Mouse (Mus musculus): ENCODE results near the gene Nek1. TPM values are rescaled to one million over a fixed set of nuclear protein-coding genes. Genes with fewer than 3 reads are reported as not detected.
"Not testable (repeated sequence)": the region's sequence is repeated elsewhere in the genome, so short reads cannot be mapped to it uniquely, and the experiment has no call there.

Nek1 gene
- polyA plus RNA-seq, 1 experiment from 2014 or later: 20.1 TPM

GRCm38 (mm10) chr8:60984260-60985010, 8.6 kb upstream of the Nek1 start:
- not testable (repeated sequence) for H3K27ac ChIP-seq; H3K9me3 ChIP-seq; H3K4me2 ChIP-seq; ATAC-seq (ENCODE audit: insufficient number of reproducible peaks, insufficient read depth, low FRiP score, low TSS enrichment, low read depth); H3K4me1 ChIP-seq (replicated peaks); H3K9ac ChIP-seq (replicated peaks); H3K36me3 ChIP-seq; H3K27me3 ChIP-seq; H3K4me3 ChIP-seq (replicated peaks)
- 93% methylated on average over 17 of the region's 17 CpGs for WGBS

DNA sequence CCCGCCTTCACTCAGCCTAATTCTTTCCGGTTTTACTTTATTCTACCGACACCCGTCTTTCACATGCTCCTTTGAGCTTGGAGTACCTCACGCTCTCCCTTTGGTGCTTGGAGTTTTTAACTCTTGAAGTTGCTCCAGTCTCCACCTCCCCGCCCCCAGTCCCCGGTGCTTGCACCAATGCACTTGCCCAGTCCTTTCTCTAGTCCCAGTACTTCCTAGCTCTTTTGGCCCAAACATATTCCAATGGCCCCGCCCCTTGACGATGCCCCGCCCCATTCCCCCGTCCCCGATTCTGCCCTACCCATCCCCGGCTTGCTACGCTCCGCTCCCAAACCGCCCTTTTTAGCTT, 460 bp upstream of the Nek1 start:
- peak overlapping the region; percentile 63 for H3K9ac ChIP-seq (replicated peaks)
- ATAC-seq (ENCODE audit: insufficient number of reproducible peaks, insufficient read depth, low FRiP score, low TSS enrichment, low read depth): peak; percentile 90
- H3K4me1 ChIP-seq (replicated peaks): peaks cover 5% of the 10 kb centered on the region; the same call in 1 of the 2 replicates
- H3K4me2 ChIP-seq: peak overlapping the region; percentile 85
- H3K36me3 ChIP-seq: no peaks in the 10 kb centered on the region
- H3K27ac ChIP-seq: peak overlapping the region; percentile 90
- 0% methylated on average over 15 of the region's 16 CpGs for WGBS
- H3K27me3 ChIP-seq: no peaks in the 10 kb centered on the region
- peak overlapping the region; percentile 67 for H3K4me3 ChIP-seq (replicated peaks)
- no peaks in the 10 kb centered on the region for H3K9me3 ChIP-seq

GRCm38 (mm10) chr8:60993639-60993986, 618 bp downstream of the Nek1 start:
- H3K4me3 ChIP-seq (replicated peaks): peak overlapping the region; percentile 67
- H3K36me3 ChIP-seq: no peaks in the 10 kb centered on the region
- peak overlapping the region; percentile 90 for H3K27ac ChIP-seq
- H3K4me1 ChIP-seq (replicated peaks): peaks cover 5% of the 10 kb centered on the region; the same call in 1 of the 2 replicates
- 4% methylated on average over 12 of the region's 12 CpGs for WGBS
- peak overlapping the region; percentile 85 for H3K4me2 ChIP-seq
- 0 out of 2 replicates have a peak, but pooled peaks cover 8% of the 10 kb centered on the region for H3K9me3 ChIP-seq
- H3K27me3 ChIP-seq: no peaks in the 10 kb centered on the region
- peak overlapping the region; percentile 75 for H3K9ac ChIP-seq (replicated peaks)
- no peak for ATAC-seq (ENCODE audit: insufficient number of reproducible peaks, insufficient read depth, low FRiP score, low TSS enrichment, low read depth)

- ATAC-seq (ENCODE audit: insufficient number of reproducible peaks, insufficient read depth, low FRiP score, low TSS enrichment, low read depth): no peak
- no peak overlapping the region for H3K4me2 ChIP-seq
- WGBS: 97% methylated on average over 3 of the region's 3 CpGs
Observed at GRCm38 (mm10) chr8:60996468-60996867, 3.5 kb downstream of the Nek1 start.

GRCm38 (mm10) chr8:61041951-61042350, 49.0 kb downstream of the Nek1 start:
- Histone ChIP-seq H3K9me3 (no peaks in the 10 kb centered on the region), H3K27ac (no peak overlapping the region), H3K36me3 (0 out of 2 replicates have a peak, but pooled peaks cover 12% of the 10 kb centered on the region), H3K9ac (replicated peaks) (no peak overlapping the region), H3K27me3 (no peaks in the 10 kb centered on the region), H3K4me2 (no peak overlapping the region), H3K4me1 (replicated peaks) (no peaks in the 10 kb centered on the region), H3K4me3 (replicated peaks) (no peak overlapping the region)
- no peak for ATAC-seq (ENCODE audit: insufficient number of reproducible peaks, insufficient read depth, low FRiP score, low TSS enrichment, low read depth)

More at GRCm38 (mm10) chr8:60996468-60996867, 3.5 kb downstream of the Nek1 start:
- Histone ChIP-seq H3K4me1 (replicated peaks) (peaks cover 5% of the 10 kb centered on the region; the same call in 1 of the 2 replicates), H3K9ac (replicated peaks) (no peak overlapping the region), H3K4me3 (replicated peaks) (no peak overlapping the region), H3K27me3 (no peaks in the 10 kb centered on the region), H3K9me3 (0 out of 2 replicates have a peak, but pooled peaks cover 9% of the 10 kb centered on the region), H3K27ac (no peak overlapping the region), H3K36me3 (no peaks in the 10 kb centered on the region)

DNA sequence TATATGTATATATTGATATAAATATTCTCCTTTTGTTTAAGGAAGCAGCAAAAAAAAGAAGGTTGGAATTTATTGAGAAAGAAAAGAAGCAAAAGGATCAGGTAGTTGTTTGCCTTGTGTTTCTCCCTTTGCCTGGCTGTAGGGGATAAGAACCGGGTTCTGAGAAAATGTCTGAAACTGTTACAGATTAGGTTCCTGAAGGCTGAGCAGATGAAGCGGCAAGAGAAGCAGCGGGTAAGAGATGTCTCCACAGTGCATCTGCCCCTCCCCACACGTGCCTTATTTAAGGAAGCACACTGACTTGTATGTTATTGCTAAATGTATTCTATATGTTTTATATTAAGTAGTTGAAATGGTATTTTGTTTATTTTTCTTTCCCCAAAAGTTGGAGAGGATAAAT, 50.9 kb downstream of the Nek1 start:
- H3K9me3 ChIP-seq: no peaks in the 10 kb centered on the region
- H3K4me1 ChIP-seq (replicated peaks): no peaks in the 10 kb centered on the region
- H3K36me3 ChIP-seq: 0 out of 2 replicates have a peak, but pooled peaks cover 6% of the 10 kb centered on the region
- H3K4me2 ChIP-seq: no peak overlapping the region
- no peak overlapping the region for H3K9ac ChIP-seq (replicated peaks)
- ATAC-seq (ENCODE audit: insufficient number of reproducible peaks, insufficient read depth, low FRiP score, low TSS enrichment, low read depth): no peak
- H3K4me3 ChIP-seq (replicated peaks): no peak overlapping the region
- no peaks in the 10 kb centered on the region for H3K27me3 ChIP-seq
- 86% methylated on average over 4 of the region's 4 CpGs for WGBS
- no peak overlapping the region for H3K27ac ChIP-seq

DNA sequence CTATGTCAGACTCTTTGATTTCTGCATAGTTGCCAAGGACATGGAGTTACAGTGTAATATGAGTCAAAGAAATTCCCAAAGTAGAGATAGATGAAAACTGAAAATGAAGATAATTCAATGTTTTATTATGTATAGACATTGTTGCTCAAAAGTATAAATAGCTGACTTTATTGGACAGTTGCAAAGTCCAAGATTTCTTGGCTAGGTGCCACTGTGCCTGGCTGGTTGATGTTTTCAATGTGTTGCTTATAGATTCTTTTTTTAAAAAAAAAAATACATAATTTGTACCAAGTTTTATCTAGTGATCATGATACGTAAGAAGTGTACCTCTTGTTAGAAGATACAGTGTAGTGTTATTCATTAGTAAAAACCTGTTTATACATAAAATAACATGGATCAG, 53.8 kb downstream of the Nek1 start:
- H3K27ac ChIP-seq: no peak overlapping the region
- H3K4me2 ChIP-seq: no peak overlapping the region
- H3K9me3 ChIP-seq: no peaks in the 10 kb centered on the region
- H3K9ac ChIP-seq (replicated peaks): no peak overlapping the region
- no peak for ATAC-seq (ENCODE audit: insufficient number of reproducible peaks, insufficient read depth, low FRiP score, low TSS enrichment, low read depth)
- H3K27me3 ChIP-seq: no peaks in the 10 kb centered on the region
- peaks cover 17% of the 10 kb centered on the region; the same call in 1 of the 2 replicates for H3K36me3 ChIP-seq
- WGBS: 94% methylated on average over 1 of the region's 1 CpGs
- H3K4me3 ChIP-seq (replicated peaks): no peak overlapping the region
- H3K4me1 ChIP-seq (replicated peaks): no peaks in the 10 kb centered on the region

DNA sequence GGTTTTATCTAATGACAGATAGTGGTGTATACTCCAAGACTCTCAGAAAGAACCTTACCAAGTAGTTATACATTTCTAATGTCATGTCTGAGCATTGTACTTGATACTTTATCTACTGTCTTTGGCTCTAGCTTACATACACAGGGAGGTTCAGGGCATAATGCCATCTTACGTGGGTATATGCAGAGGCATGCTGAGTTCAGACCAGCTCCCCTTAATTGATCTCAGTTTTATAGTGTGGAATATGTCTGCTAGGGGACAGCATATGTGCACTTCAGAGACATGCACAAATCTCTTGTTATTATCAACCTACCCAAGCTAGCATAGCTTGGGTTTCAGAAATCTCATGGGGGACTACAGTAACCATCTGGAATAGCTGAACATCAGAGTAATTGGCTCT, 60.0 kb downstream of the Nek1 start:
- Histone ChIP-seq H3K4me1 (replicated peaks) (no peaks in the 10 kb centered on the region), H3K9me3 (no peaks in the 10 kb centered on the region), H3K36me3 (peaks cover 14% of the 10 kb centered on the region; the same call in 1 of the 2 replicates), H3K4me2 (no peak overlapping the region), H3K27ac (no peak overlapping the region), H3K9ac (replicated peaks) (no peak overlapping the region), H3K4me3 (replicated peaks) (no peak overlapping the region), H3K27me3 (no peaks in the 10 kb centered on the region)
- WGBS: 69% methylated on average over 1 of the region's 1 CpGs
- ATAC-seq (ENCODE audit: insufficient number of reproducible peaks, insufficient read depth, low FRiP score, low TSS enrichment, low read depth): no peak

DNA sequence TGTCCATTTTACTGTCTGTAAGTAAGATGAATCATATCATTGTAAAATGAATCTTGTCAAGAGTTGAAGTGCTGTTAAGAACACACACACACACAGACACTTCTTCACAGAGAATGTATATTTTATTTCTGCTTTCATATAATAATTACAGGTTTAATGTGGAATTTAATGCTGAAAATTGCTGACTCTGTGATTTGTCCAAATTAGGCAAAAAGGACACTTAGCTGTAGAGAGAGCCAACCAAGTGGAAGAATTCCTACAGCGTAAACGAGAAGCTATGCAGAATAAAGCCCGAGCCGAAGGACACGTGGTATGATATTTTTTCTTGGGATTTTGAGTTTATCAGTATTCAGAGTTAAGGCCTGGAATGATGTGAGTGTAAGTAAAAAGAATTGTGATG, 61.3 kb downstream of the Nek1 start:
- Histone ChIP-seq H3K4me3 (replicated peaks) (no peak overlapping the region), H3K9ac (replicated peaks) (no peak overlapping the region), H3K27ac (no peak overlapping the region), H3K9me3 (no peaks in the 10 kb centered on the region), H3K4me2 (no peak overlapping the region), H3K4me1 (replicated peaks) (no peaks in the 10 kb centered on the region), H3K27me3 (no peaks in the 10 kb centered on the region), H3K36me3 (peaks cover 14% of the 10 kb centered on the region; the same call in 1 of the 2 replicates)
- WGBS: 97% methylated on average over 5 of the region's 5 CpGs
- no peak for ATAC-seq (ENCODE audit: insufficient number of reproducible peaks, insufficient read depth, low FRiP score, low TSS enrichment, low read depth)

- Histone ChIP-seq H3K27ac (no peak overlapping the region), H3K4me1 (replicated peaks) (no peaks in the 10 kb centered on the region), H3K9me3 (no peaks in the 10 kb centered on the region), H3K4me3 (replicated peaks) (no peak overlapping the region), H3K36me3 (peaks cover 3% of the 10 kb centered on the region; the same call in 1 of the 2 replicates), H3K4me2 (no peak overlapping the region), H3K27me3 (no peaks in the 10 kb centered on the region), H3K9ac (replicated peaks) (no peak overlapping the region)
- no peak for ATAC-seq (ENCODE audit: insufficient number of reproducible peaks, insufficient read depth, low FRiP score, low TSS enrichment, low read depth)
- WGBS: 41% methylated on average over 3 of the region's 3 CpGs
Observed at GRCm38 (mm10) chr8:61056997-61057396, 64.0 kb downstream of the Nek1 start.

- Histone ChIP-seq H3K9ac (replicated peaks) (no peak overlapping the region), H3K27me3 (no peaks in the 10 kb centered on the region), H3K4me1 (replicated peaks) (no peaks in the 10 kb centered on the region), H3K4me3 (replicated peaks) (no peak overlapping the region), H3K9me3 (no peaks in the 10 kb centered on the region), H3K36me3 (0 out of 2 replicates have a peak, but pooled peaks cover 4% of the 10 kb centered on the region), H3K27ac (no peak overlapping the region), H3K4me2 (no peak overlapping the region)
- no peak for ATAC-seq (ENCODE audit: insufficient number of reproducible peaks, insufficient read depth, low FRiP score, low TSS enrichment, low read depth)
Observed at GRCm38 (mm10) chr8:61059143-61059542, 66.1 kb downstream of the Nek1 start.

DNA sequence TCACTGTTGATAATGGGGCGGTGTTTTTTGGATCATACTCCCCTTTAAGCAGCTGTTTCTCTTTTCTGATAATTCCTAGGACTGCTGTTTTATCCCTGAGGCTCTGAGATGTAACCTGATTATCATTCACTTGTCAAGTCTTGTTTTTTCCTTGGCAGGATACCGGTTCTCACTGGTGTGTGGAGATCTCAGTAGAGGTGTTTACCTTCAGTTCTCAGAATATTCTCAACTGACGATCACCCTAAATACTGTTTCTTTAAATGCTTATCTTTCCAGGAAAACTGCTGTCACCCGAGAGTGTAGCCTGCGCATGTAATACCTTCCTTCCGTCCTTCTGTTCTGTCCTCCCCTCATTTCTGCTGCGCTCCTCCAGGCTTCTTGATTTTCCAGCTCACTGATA, 67.4 kb downstream of the Nek1 start:
- no peaks in the 10 kb centered on the region for H3K4me1 ChIP-seq (replicated peaks)
- no peak overlapping the region for H3K4me2 ChIP-seq
- H3K27me3 ChIP-seq: no peaks in the 10 kb centered on the region
- no peaks in the 10 kb centered on the region for H3K9me3 ChIP-seq
- ATAC-seq (ENCODE audit: insufficient number of reproducible peaks, insufficient read depth, low FRiP score, low TSS enrichment, low read depth): no peak
- no peak overlapping the region for H3K27ac ChIP-seq
- no peak overlapping the region for H3K9ac ChIP-seq (replicated peaks)
- H3K4me3 ChIP-seq (replicated peaks): no peak overlapping the region
- H3K36me3 ChIP-seq: 0 out of 2 replicates have a peak, but pooled peaks cover 4% of the 10 kb centered on the region
- 82% methylated on average over 7 of the region's 7 CpGs for WGBS
